Mouse (Mus musculus): ENCODE measurements around the gene Rbm26. TPM values are rescaled to one million over a fixed set of nuclear protein-coding genes. Genes with fewer than 3 reads are reported as not detected.

Gene Rbm26
- polyA plus RNA-seq, 1 experiment from 2014 or later = 42.2 TPM

- no peaks in the 10 kb centered on the region for H3K27me3 ChIP-seq
- DNase-seq (ENCODE audit: low read depth, low spot score) (no peak), ATAC-seq (peak; percentile 77)
- ChIA-PET POLR2A (interaction anchor here (1.3 kb wide), 1 partner anchor 13 kb away, joined by 6 read pairs; no protein-coding TSS in a partner anchor), CTCF (interaction anchor here (1.0 kb wide), 1 partner anchor 19 kb away, joined by 4 read pairs; no protein-coding TSS in a partner anchor)
- in situ Hi-C loops (cut with MboI; ENCODE audit: low pct_unique_long_range_greater_than_20kb) = loop anchor here (25.0 kb wide), 1 partner anchor 1336 kb away; no protein-coding TSS in a partner anchor
- TF ChIP-seq CTCF (IDR thresholded peaks at IDR 0.05) = no peak
These were observed 552 bp downstream of the Rbm26 start for GRCm38 (mm10) chr14:105176381-105177168.

- ATAC-seq (no peak), DNase-seq (ENCODE audit: low read depth, low spot score) (no peak)
- in situ Hi-C loops (cut with MboI; ENCODE audit: low pct_unique_long_range_greater_than_20kb) = no loop called here
- POLR2A ChIA-PET = no interaction called here
- CTCF ChIA-PET = no interaction called here
- no peak for TF ChIP-seq CTCF (IDR thresholded peaks at IDR 0.05)
- no peaks in the 10 kb centered on the region for H3K27me3 ChIP-seq
These were observed 9.9 kb downstream of the Rbm26 start for GRCm38 (mm10) chr14:105167181-105167580.

GRCm38 (mm10) chr14:105164793-105165192, 12.3 kb downstream of the Rbm26 start:
- POLR2A ChIA-PET = no interaction called here
- DNase-seq (ENCODE audit: low read depth, low spot score) (no peak), ATAC-seq (no peak)
- TF ChIP-seq CTCF (IDR thresholded peaks at IDR 0.05) = no peak
- H3K27me3 ChIP-seq = no peaks in the 10 kb centered on the region
- CTCF ChIA-PET = no interaction called here
- in situ Hi-C loops (cut with MboI; ENCODE audit: low pct_unique_long_range_greater_than_20kb) = no loop called here

GRCm38 (mm10) chr14:105161334-105161733, 15.8 kb downstream of the Rbm26 start:
- POLR2A ChIA-PET = no interaction called here
- TF ChIP-seq CTCF (IDR thresholded peaks at IDR 0.05) = no peak
- CTCF ChIA-PET = no interaction called here
- no peaks in the 10 kb centered on the region for H3K27me3 ChIP-seq
- no peak for ATAC-seq
- no peak for DNase-seq (ENCODE audit: low read depth, low spot score)
- in situ Hi-C loops (cut with MboI; ENCODE audit: low pct_unique_long_range_greater_than_20kb) = no loop called here

DNA sequence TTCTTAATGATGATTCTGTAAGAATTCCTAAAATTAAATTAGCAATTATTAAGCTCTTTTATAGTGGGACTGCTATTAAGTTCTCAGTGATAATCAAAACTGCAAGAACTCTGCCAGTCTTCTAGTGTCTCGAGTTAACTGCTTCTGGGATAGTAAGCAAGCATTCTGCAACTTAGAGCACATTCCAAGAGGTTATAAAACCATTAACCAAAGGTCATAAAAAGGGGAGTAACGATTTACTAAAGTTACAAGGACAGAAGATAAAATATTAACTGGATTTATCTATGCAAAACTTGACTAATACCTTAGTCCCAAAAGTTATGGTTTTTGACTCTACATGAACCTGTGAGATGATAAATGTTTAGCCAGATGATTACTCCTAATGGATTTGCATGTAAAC, 18.6 kb downstream of the Rbm26 start:
- POLR2A ChIA-PET = no interaction called here
- in situ Hi-C loops (cut with MboI; ENCODE audit: low pct_unique_long_range_greater_than_20kb) = no loop called here
- H3K27me3 ChIP-seq = no peaks in the 10 kb centered on the region
- DNase-seq (ENCODE audit: low read depth, low spot score) (no peak), ATAC-seq (no peak)
- CTCF ChIA-PET = interaction anchor here (1.4 kb wide), 1 partner anchor 36 kb away, joined by 3 read pairs; no protein-coding TSS in a partner anchor
- TF ChIP-seq CTCF (IDR thresholded peaks at IDR 0.05) = no peak

DNA sequence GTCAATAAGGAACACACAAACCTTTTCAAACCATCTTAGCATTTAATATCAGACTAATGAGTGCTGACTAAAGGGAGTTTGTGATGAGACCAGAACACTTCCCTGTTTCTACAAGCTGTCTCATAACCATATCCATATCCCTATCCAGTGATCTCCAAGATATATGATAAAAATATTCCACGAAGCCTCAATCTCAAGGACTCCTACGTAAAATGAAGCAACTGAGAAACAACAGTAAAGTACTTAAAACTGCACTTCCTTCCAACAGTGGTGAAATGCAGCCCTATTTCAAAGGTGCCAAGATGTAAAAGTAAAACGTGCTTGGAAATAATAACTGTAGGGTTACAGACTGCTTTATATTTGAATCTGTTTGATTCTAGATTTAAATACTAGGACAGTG, 43.1 kb downstream of the Rbm26 start:
- CTCF ChIA-PET = interaction anchor here (1.1 to 2.0 kb wide), 2 partner anchors 11 to 21 kb away, joined by 3 to 4 read pairs; no protein-coding TSS in a partner anchor
- in situ Hi-C loops (cut with MboI; ENCODE audit: low pct_unique_long_range_greater_than_20kb) = no loop called here
- no peak for TF ChIP-seq CTCF (IDR thresholded peaks at IDR 0.05)
- H3K27me3 ChIP-seq = no peaks in the 10 kb centered on the region
- POLR2A ChIA-PET = no interaction called here
- DNase-seq (ENCODE audit: low read depth, low spot score) (no peak), ATAC-seq (no peak)

DNA sequence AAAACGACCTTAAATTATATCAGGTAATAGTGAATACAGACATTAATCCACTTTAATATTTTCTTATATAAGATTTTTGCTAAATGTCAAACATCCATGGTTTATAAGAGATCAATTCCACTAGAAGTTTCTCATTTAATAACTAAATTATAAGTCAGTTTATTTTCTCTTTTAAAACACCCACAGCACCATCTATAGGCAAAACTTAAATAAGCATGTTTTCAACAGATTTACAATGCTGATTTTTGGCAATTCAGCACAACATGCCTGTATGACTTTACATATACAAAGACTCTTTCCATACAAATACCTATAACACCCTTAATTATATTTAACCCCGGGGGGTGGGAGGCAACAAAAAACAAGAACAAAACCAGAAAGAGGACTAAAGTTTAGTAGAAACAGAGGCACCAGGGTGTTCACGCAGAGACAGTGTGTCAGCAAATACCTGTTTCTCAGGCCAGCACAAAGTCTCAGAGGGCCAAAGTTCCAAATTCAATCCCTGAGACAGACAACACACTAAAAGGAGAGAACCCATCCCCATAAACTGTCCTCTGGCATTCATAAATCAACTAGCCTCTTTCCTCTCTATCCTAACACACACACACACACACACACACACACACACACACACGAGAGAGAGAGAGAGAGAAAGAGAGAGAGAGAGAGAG, 49.3 kb downstream of the Rbm26 start:
- H3K27me3 ChIP-seq = no peaks in the 10 kb centered on the region
- in situ Hi-C loops (cut with MboI; ENCODE audit: low pct_unique_long_range_greater_than_20kb) = no loop called here
- TF ChIP-seq CTCF (IDR thresholded peaks at IDR 0.05) = peak; percentile 12
- CTCF ChIA-PET = interaction anchor here (0.8 kb wide), 1 partner anchor 25 kb away, joined by 3 read pairs; no protein-coding TSS in a partner anchor
- DNase-seq (ENCODE audit: low read depth, low spot score) = no peak
- POLR2A ChIA-PET = no interaction called here
- ATAC-seq = no peak

DNA sequence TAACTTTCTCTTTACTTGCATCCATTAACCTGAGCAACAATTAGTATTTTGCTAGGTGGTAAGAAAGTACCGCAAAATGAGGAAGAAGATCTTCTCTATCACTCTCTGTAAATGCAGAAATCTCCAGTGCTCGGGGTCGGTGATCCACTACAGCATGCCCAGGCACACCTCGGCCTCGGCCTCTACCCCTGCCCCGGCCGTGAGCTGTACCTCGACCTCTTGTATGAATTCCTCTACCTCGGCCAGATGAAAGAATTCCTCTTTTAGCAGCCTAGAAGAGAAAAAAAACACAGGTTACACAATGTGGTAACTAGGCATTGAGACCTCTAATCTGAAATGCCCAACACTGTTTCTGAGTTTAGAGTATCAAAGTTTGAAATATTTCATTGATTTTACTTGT, 52.6 kb downstream of the Rbm26 start:
- TF ChIP-seq CTCF (IDR thresholded peaks at IDR 0.05) = no peak
- POLR2A ChIA-PET = no interaction called here
- CTCF ChIA-PET = no interaction called here
- no peaks in the 10 kb centered on the region for H3K27me3 ChIP-seq
- in situ Hi-C loops (cut with MboI; ENCODE audit: low pct_unique_long_range_greater_than_20kb) = no loop called here
- no peak for DNase-seq (ENCODE audit: low read depth, low spot score)
- ATAC-seq = no peak

DNA sequence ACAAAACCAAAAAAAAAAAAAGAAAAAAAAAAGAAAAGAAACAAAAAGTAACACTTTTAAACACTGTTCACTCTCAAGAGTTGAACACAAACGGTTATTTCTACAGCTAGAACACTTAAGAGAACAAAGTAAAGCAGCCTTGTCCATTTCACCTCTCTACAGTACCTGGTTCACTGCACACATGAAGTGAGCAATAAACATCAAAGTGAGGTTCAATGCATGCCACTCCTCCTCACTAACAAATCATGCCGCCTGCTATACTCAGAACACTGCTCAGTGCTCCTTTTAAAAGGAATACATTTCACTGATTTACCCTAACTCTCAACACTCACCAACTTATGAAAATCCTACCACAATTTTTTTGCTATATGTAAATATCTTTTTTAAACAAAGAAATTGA, 61.7 kb downstream of the Rbm26 start:
- POLR2A ChIA-PET = interaction anchor here (0.9 kb wide), 1 partner anchor 24 kb away, joined by 7 read pairs; no protein-coding TSS in a partner anchor
- TF ChIP-seq CTCF (IDR thresholded peaks at IDR 0.05) = no peak
- DNase-seq (ENCODE audit: low read depth, low spot score) (no peak), ATAC-seq (no peak)
- in situ Hi-C loops (cut with MboI; ENCODE audit: low pct_unique_long_range_greater_than_20kb) = no loop called here
- H3K27me3 ChIP-seq = no peaks in the 10 kb centered on the region
- CTCF ChIA-PET = interaction anchor here (1.6 kb wide), 1 partner anchor 12 kb away, joined by 3 read pairs; no protein-coding TSS in a partner anchor

GRCm38 (mm10) chr14:105106252-105106651, 70.9 kb downstream of the Rbm26 start:
- no peak for TF ChIP-seq CTCF (IDR thresholded peaks at IDR 0.05)
- ChIA-PET CTCF (no interaction called here), POLR2A (no interaction called here)
- ATAC-seq (no peak), DNase-seq (ENCODE audit: low read depth, low spot score) (no peak)
- in situ Hi-C loops (cut with MboI; ENCODE audit: low pct_unique_long_range_greater_than_20kb) = no loop called here
- H3K27me3 ChIP-seq = no peaks in the 10 kb centered on the region

DNA sequence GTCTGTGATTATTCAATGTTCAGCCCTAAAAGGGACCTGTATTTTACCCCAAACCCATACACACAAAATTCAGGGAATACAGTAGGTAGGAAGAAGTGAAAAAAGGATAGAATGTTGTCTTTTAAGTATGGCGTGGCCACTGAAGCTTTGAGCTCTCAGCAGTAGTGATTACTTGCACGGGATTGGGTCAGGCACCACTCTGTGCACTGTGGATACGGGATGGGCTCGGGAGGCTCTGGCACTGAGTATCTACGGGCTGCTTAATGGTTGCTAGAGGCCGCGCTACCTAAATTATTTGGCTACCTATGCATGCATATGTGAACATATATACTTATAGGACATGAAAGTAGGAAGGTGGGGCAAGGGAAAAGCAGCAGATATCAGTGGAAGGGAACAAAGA, 78.3 kb downstream of the Rbm26 start:
- CTCF ChIA-PET = no interaction called here
- H3K27me3 ChIP-seq = no peaks in the 10 kb centered on the region
- DNase-seq (ENCODE audit: low read depth, low spot score) (no peak), ATAC-seq (no peak)
- TF ChIP-seq CTCF (IDR thresholded peaks at IDR 0.05) = no peak
- POLR2A ChIA-PET = no interaction called here
- in situ Hi-C loops (cut with MboI; ENCODE audit: low pct_unique_long_range_greater_than_20kb) = loop anchor here (25.0 kb wide), 1 partner anchor 1062 kb away; no protein-coding TSS in a partner anchor
